Mouse (Mus musculus): ENCODE measurements around the gene Col3a1. TPM values are rescaled to one million over a fixed set of nuclear protein-coding genes. Genes with fewer than 3 reads are reported as not detected.

The Col3a1 gene
- polyA plus RNA-seq, 1 experiment from 2014 or later: 1,562 TPM

DNA sequence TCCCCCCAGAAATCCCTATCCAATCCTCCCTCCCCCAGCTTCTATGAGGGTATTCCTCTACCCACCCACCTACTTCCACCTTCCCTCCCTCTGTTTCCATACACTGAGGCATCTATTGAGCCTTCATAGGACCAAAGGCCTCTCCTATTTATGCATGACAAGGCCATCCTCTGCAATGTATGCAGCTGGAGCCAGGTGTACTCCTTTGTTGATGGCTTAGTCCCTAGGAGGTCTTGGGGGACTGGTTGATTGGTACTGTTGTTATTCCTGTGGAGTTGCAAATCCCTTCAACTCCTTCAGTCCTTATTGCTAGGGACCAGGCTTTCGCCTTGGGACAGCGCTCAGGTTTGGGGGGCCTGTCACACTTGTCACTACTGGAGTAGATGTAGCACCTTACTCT is 48.3 kb downstream of the Col3a1 start:
- Histone ChIP-seq H3K4me3 (ENCODE audit: low read length) (no peak overlapping the region), H3K4me2 (ENCODE audit: low read depth, low read length) (no peak overlapping the region), H3K27ac (ENCODE audit: low read length) (no peak overlapping the region), H3K4me1 (replicated peaks; ENCODE audit: control insufficient read depth, insufficient read depth, low read length) (no peaks in the 10 kb centered on the region), H3K9me3 (ENCODE audit: control insufficient read depth, low read length) (no peaks in the 10 kb centered on the region), H3K36me3 (ENCODE audit: control insufficient read depth, insufficient read depth, low read length) (no peaks in the 10 kb centered on the region), H3K27me3 (ENCODE audit: control insufficient read depth, insufficient read depth, low read depth, low read length) (no peaks in the 10 kb centered on the region), H3K9ac (ENCODE audit: low read length) (no peak overlapping the region)
- 88% methylated on average over 2 of the region's 2 CpGs for WGBS
- ATAC-seq (ENCODE audit: low read depth): no peak

DNA sequence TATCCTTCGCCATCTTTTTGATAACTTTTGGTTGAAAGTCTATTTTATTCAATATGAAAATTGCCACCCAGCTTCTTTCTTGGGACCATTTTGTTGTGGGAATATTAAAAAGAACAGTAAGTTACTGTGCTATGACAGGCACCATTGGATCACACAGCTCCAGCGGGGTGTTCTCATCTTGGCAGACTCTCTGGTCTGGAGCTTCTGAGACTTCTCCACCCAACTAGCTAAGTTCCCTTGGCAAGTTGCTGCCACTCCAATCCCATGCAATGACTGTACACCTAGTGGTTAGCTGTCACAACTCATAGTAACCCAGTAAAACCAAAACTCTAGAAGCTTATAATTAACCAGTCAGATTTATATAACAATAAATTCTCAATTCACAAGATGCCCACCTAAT is 51.9 kb downstream of the Col3a1 start:
- no peak overlapping the region for H3K4me2 ChIP-seq (ENCODE audit: low read depth, low read length)
- WGBS: 92% methylated on average over 2 of the region's 2 CpGs
- H3K36me3 ChIP-seq (ENCODE audit: control insufficient read depth, insufficient read depth, low read length): peaks cover 5% of the 10 kb centered on the region
- H3K27ac ChIP-seq (ENCODE audit: low read length): no peak overlapping the region
- no peaks in the 10 kb centered on the region for H3K4me1 ChIP-seq (replicated peaks; ENCODE audit: control insufficient read depth, insufficient read depth, low read length)
- no peaks in the 10 kb centered on the region for H3K9me3 ChIP-seq (ENCODE audit: control insufficient read depth, low read length)
- no peak overlapping the region for H3K9ac ChIP-seq (ENCODE audit: low read length)
- H3K27me3 ChIP-seq (ENCODE audit: control insufficient read depth, insufficient read depth, low read depth, low read length): no peaks in the 10 kb centered on the region
- no peak for ATAC-seq (ENCODE audit: low read depth)
- H3K4me3 ChIP-seq (ENCODE audit: low read length): no peak overlapping the region

DNA sequence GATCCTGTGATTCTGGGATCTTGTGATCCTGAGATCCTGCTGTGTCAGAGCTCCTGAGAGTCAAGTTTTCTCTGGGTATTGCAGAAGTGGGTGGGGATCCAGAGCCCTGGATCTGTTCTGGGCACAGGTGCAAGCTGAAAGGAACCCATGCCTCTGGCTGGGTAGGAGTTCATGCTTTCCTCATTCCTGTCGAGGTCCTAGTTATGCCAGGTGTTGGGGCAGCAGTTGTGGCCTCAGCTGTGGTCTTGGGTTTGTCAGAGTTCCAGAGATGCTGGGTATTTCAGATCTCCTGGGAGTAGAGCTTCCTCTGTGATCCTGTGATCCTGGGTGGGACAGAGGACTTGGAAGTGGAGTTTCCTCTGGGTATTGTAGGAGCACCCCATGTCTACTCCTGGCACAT is 54.1 kb downstream of the Col3a1 start:
- Histone ChIP-seq H3K27me3 (ENCODE audit: control insufficient read depth, insufficient read depth, low read depth, low read length) (no peaks in the 10 kb centered on the region), H3K9ac (ENCODE audit: low read length) (no peak overlapping the region), H3K4me1 (replicated peaks; ENCODE audit: control insufficient read depth, insufficient read depth, low read length) (no peaks in the 10 kb centered on the region), H3K27ac (ENCODE audit: low read length) (no peak overlapping the region), H3K36me3 (ENCODE audit: control insufficient read depth, insufficient read depth, low read length) (peaks cover 5% of the 10 kb centered on the region), H3K4me3 (ENCODE audit: low read length) (no peak overlapping the region), H3K9me3 (ENCODE audit: control insufficient read depth, low read length) (no peaks in the 10 kb centered on the region; the same call in 1 of the 2 replicates), H3K4me2 (ENCODE audit: low read depth, low read length) (no peak overlapping the region)
- WGBS: 50% methylated on average over 1 of the region's 1 CpGs
- no peak for ATAC-seq (ENCODE audit: low read depth)

DNA sequence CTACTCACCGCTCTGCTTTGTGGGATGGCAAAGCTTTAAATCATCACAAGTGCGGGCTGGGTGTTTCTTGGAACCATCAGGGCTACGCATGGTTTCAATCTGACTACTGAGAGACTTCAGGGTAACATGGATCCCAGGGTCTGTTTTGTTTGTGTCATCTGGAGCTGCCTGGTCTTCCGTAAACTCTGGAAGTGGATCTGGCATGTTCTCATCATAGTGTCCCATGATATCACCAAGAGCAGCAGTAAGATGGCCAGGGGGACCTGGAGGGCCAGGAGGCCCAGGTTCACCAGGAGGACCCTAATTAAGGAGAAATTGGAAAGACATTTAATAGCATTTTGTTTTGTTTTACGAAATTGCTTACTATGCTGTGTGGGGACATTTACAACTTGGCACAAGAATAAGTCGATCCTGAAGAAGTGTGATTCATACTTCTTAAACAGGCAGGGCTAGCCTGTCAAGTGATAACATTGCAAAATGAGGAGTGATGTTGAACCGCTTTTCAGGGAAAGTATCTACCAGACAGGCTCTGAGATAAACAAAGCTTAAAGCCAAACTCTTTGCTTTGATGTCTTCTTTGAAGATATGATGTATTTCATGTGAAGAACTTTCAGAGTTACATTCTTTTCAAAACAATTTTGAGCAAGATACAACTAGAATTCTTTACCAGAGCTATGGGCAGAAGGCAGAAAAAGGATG is 68.8 kb downstream of the Col3a1 start:
- 42% methylated on average over 7 of the region's 7 CpGs for WGBS
- Histone ChIP-seq H3K4me3 (ENCODE audit: low read length) (no peak overlapping the region), H3K9me3 (ENCODE audit: control insufficient read depth, low read length) (no peaks in the 10 kb centered on the region), H3K27ac (ENCODE audit: low read length) (peak overlapping the region; percentile 80), H3K27me3 (ENCODE audit: control insufficient read depth, insufficient read depth, low read depth, low read length) (no peaks in the 10 kb centered on the region), H3K9ac (ENCODE audit: low read length) (no peak overlapping the region), H3K4me2 (ENCODE audit: low read depth, low read length) (no peak overlapping the region), H3K36me3 (ENCODE audit: control insufficient read depth, insufficient read depth, low read length) (peaks cover 3% of the 10 kb centered on the region; the same call in 1 of the 2 replicates), H3K4me1 (replicated peaks; ENCODE audit: control insufficient read depth, insufficient read depth, low read length) (peaks cover 3% of the 10 kb centered on the region; the same call in 1 of the 2 replicates)
- ATAC-seq (ENCODE audit: low read depth): peak; percentile 97

DNA sequence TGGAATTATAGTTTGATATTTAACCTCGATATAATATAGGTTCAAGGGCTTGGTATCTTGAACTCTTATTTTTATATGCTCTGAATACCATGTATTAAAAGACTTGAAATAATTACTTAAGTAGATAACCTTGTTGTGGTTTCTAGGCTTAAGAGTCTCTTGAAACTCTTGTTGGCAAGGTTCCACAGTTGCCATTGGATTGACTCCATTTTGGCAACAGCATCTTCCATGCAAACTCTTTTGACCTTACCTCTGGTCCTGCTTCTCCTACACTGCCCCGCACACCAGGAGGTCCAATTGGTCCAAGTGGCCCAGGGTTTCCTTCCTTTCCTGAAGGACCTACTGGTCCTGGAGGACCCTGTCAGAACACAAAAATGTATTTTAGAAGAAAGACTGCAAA is 70.5 kb downstream of the Col3a1 start:
- no peaks in the 10 kb centered on the region for H3K9me3 ChIP-seq (ENCODE audit: control insufficient read depth, low read length)
- 35% methylated on average over 2 of the region's 2 CpGs for WGBS
- H3K27me3 ChIP-seq (ENCODE audit: control insufficient read depth, insufficient read depth, low read depth, low read length): no peaks in the 10 kb centered on the region
- no peak overlapping the region for H3K27ac ChIP-seq (ENCODE audit: low read length)
- H3K4me1 ChIP-seq (replicated peaks; ENCODE audit: control insufficient read depth, insufficient read depth, low read length): peaks cover 3% of the 10 kb centered on the region; the same call in 1 of the 2 replicates
- H3K4me2 ChIP-seq (ENCODE audit: low read depth, low read length): no peak overlapping the region
- no peaks in the 10 kb centered on the region for H3K36me3 ChIP-seq (ENCODE audit: control insufficient read depth, insufficient read depth, low read length)
- ATAC-seq (ENCODE audit: low read depth): no peak
- H3K4me3 ChIP-seq (ENCODE audit: low read length): no peak overlapping the region
- H3K9ac ChIP-seq (ENCODE audit: low read length): no peak overlapping the region

Small RNA genes lying within 50 kb of the gene (microRNA-seq; reads per million reads assigned to microRNA genes)
- not detected for gene Gm47302

Other genes starting within 250 kb of the Col3a1 start
- gene Col5a2, start 191.7 kb downstream of the Col3a1 start, polyA plus RNA-seq (2015; fragmentation: Nextera tagmentation; extraction: Ambion mirVana): 77.4 and 83.7 TPM in 2 replicates